Mouse (Mus musculus): ENCODE measurements around the gene Col15a1.

GRCm38 (mm10) chr4:47209466-47209865 is 1.5 kb downstream of the Col15a1 start:
- TF ChIP-seq POLR2A (IDR thresholded peaks at IDR 0.05; ENCODE audit: insufficient read depth, low read length) (no peak), EP300 (IDR thresholded peaks at IDR 0.05; ENCODE audit: insufficient read depth, low read depth, low read length) (no peak)
